Mouse (Mus musculus) T-cell, adult 2 months (primary cell): ENCODE data around the gene Cbx5.
A peak's percentile ranks its signal among the peaks of the same experiment; 100 is the strongest.
"Not testable (repeated sequence)": the region's sequence is repeated elsewhere in the genome, so short reads cannot be mapped to it uniquely, and the experiment has no call there.

Experiments
- DNase-seq: peaks from one replicate; pipeline ENCODE4 v3.0.0; 2022; ENCODE audit warnings: low spot score

The Cbx5 gene

GRCm38 (mm10) chr15:103239685-103240159 lies at the start of gene Cbx5:
Cbx5 (minus strand) TSS chr15:103239816.
- DNase-seq, result peak; percentile 98

DNA sequence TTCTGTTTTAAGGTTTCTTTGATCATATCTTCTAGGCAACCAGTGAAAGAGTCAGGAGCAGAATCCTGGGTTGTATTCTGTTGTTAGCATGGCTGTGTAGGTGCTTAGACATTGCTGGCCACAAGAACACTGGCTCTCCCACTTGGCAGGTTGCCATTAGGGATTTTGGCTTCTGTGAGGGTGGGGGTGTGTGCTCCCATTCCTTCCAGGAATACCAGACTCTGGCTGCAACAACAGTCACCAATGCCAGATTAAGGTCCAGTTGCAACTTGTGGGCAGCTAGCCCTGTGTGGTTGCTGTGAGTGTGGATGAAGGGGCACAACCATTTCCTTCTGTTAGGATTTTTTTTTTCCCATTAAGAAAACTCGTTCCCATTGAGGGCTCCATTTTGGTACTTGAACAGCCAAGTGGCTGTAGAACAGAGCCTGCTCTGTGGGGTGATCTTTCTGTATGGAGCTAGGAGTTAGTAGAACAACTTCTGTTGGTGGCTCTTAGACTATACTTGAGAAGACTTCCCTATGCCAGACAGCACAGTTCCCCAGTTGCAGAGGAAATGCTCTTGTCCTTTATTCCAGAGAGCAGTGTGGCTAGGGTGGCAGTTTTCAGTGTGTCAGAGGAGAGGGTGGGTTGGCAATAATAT lies 46.3 kb upstream of the Cbx5 start:
- DNase-seq, result no peak

DNA sequence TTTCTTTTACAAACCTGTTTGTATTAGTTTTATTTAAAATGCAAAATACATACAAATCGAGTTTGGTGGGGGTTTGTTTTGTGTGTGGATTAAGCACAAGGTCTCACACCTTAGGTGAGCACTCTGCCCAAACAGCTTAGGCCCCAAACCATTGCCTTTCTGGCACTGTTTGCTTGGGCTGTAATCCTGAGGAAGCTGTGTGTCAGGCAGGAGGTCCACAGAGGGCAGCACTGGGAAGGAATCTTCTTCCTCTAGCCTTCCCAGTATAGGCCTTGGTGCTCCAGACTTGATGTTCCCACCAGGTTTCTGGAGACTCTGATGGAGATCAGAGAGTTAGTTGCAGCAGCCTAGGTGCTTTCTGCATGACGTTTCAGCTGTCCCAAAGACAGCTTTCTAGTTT lies 45.0 kb upstream of the Cbx5 start:
- DNase-seq, result no peak

DNA sequence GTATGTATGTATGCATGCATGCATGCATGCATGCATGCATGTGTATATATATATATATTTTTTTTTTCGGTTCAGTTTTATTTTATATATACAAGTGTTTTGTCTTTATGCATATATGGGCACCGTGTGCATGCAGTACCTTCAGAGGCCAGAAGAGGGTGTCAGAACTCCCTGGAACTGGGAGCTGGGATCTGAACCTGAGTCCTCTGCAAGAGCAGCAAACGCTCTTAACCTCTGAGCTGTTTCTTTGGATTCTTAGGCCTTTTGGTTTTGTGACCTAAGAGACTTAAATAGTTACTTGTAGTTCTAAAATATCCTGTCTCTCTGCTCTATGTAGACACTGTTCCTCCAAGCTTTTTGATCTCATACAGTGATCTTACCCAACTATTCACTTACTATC lies 44.5 kb upstream of the Cbx5 start:
- DNase-seq, result peak; percentile 38

- DNase-seq, result no peak
Measured at GRCm38 (mm10) chr15:103281465-103282205, 42.0 kb upstream of the Cbx5 start.

DNA sequence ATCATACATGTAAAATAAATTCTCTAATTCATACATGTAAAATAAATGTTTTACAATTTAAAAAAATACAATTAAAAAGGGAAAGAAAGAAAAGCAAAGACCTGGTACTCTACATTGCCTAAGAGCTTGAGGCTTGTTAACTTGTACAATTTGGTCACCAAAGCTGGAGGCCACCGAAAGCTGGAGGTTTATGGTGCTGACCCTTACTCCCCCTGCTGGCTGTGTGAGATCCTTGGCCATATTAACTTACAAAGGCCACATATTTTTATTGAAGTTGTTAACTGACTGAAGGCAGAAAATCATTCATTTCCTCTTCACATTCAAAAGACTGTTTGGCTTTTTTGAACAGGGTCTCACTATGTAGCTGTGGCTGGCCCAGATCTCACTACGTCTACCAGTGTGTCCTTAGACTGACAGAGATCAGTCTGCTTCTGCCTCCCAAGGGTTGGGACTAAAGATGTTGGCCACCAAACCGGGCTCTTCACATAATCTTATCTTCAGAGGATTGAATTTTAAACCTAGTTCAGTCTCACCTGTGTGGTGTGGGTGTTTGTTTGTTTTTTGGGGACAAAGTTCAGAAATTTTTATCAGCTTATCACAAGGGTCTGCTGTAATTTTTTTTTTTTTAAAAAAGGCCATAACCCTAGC lies 41.3 kb upstream of the Cbx5 start:
- DNase-seq, result peak; percentile 14

DNA sequence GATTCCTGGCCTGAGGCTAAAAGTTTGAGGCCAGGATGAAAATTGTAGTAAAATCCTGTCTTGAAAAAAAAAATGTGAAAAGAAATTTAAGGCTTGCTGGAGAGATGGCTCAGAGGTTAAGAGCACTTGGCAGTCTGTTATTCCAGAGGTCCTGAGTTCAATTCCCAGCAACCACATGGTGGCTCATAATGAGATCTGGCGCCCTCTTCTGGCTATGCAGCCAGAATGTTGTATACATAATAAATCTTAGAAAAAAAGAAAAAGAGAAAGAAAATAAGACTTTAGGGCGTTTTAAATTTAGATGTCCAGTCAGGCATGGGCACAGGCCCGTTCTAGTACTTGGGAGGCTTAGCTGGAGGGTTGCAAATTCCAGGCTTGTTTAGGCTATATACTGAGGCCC lies 40.1 kb upstream of the Cbx5 start:
- DNase-seq, result peak; percentile 38

DNA sequence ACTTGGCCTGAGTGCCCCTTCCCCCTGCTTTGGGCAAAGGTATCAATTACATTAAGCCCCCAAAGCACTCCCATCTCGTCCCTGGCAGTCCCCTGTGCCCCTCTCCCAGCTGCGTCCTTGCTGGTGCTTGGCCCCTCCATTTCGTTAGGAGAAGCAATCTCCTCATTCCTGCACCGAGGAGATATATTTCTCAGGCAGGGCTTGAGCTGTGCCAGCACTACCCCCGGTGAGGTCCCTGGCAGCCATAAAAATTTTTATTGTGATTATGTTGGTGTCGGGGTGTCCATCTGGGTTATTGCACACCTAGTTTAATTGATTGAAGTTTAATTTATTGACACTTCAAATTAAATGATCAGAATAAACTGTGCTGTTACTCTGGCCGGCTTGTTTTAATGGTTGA lies 38.3 kb upstream of the Cbx5 start:
- DNase-seq, result no peak

DNA sequence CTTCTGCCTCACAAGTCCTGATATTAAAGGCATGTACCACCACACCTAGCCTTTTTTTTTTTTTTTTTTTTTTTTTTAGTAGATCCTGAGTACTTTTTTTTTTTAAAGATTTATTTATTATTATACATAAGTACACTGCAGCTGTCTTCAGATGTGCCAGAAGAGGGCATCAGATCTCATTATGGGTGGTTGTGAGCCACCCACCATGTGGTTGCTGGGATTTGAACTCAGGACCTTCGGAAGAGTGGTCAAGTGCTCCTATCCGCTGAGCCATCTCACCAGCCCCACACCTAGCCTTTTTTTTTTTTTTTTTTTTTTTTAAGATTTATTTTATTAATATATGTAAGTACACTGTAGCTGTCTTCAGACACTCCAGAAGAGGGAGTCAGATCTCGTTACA lies 36.3 kb upstream of the Cbx5 start:
- not testable (repeated sequence) for DNase-seq

DNA sequence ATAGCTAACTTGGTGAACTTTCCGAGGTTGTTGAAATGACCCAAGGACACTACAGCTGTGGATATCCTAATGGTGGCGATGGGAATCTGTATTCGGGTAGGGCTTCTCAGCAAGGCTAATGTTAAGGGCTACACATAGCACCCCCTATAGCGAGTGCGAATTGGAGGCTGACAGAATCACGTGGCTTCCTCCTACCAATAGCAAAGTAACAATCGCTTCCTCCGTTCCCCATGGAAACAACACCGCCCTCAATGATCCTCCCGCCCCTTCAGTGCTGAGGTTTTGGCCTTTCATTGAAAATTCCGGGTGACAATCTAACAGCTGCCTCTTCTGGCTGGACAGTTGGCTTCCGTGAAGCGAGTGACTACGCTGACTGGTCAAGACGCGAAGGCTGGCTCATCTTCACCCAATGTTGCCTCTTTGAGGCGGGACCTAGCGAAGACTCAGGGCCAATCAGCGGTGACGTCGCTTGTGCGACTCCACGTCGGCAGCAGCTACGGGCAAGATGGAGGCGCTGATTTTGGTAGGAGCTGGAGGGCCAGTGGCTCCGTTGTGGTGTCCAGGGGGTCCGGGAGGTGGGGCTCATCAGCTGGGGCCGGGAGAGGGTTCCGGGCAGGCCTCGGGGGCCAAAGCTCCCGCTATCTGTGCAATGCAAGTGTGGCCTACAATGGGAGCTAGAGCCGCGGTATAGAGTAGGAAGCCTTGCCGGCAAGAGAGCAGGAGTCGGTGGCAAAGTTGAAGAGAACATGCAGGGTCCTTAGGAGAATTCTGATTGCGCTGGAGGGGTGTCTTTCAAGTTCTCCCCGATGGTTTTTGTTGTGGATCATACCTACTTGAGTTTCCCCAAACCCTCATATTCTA lies 33.0 kb upstream of the Cbx5 start, which contains the start of gene Copz1:
Gene Copz1 (plus strand): TSS at position 296 of the 861 bp plus-strand sequence.
- DNase-seq, result peak; percentile 98

GRCm38 (mm10) chr15:103268903-103269302 lies 29.3 kb upstream of the Cbx5 start:
- DNase-seq, result peak; percentile 18

DNA sequence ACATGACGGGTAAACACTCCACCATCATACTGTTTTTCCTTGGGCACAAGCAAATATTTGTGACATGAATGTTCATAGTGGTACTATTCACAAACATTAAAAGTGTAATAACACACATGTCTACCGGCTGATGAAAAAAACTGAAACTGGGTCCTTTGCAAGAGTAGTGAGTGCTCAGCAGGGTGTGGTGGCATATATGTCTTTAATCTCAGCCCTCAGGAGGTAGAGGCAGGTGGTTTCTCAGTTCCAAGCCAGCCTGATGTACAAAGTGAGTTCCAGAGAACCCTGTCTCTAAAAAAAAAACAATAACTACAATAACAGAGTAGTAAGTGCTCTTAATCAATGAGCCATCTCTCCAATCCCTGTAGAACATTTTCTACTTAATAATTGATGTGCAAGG lies 25.2 kb upstream of the Cbx5 start:
- DNase-seq, result no peak

DNA sequence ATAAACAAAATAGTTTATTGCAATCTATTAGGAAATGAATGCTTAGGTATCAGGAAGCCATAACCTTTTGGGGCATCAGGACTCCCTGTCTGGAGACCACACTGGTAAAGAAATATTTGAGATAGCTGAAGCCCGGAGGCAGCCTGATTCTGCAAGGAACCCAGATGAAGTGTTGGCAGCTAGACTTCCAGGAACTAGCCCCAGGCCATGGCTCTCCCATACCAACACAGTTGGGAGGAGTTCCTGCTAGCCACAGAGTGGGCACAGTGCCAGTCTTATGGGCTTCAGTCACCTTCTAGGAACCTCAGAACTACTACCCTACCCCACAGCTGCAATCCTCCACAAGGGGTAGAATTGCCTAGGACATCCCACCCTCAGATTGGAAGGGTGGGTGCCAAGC lies 20.4 kb upstream of the Cbx5 start:
- DNase-seq, result no peak

GRCm38 (mm10) chr15:103259162-103259561 lies 19.5 kb upstream of the Cbx5 start:
- DNase-seq, result no peak

DNA sequence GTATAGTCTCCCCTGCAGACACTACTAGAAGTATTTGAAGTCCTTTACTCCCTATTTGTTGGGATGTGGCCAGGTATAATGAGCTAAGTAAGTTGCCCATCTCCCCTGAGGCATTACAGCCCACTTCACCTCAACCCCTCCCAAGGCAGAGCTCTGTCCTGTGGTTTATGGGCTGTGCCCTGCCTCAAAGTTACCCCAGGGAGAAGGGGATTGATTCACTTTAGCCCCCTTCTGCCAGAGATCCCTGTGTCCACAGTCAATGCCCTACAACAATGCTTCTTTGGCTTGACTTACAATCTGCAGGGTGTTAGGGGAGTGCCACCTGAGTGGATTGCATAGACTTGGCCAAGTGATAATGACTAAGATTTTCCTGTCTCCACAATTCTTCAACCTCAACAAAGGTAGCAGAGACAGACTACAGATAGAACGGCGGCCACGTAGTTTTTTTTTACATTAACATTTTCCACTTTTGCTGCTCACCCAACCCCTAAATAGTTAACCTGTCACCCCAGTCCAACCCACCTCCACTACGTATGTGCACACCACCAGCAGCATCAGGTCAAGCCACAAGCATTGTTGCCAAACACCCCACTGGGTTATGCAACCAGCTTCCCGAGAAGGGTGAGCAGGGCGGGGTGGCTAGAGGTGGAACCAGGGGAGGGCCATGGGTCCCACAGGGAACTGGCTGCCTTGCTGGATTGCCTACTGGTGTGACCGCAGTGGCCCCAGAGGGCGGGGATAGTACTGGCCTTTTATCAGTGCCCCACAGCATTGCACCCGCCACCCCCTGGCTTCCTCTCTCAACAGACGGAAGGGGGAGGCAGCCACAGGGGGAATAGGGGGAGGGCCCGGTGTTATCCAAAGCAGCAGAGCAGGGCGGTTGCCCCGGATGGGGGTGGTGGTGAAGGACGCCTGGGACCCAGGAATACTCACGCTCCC lies 18.4 kb upstream of the Cbx5 start, which contains the start of gene Nfe2:
Gene Nfe2 (minus strand): TSS at position 614 of the 939 bp plus-strand sequence.
- DNase-seq, result peak; percentile 69

DNA sequence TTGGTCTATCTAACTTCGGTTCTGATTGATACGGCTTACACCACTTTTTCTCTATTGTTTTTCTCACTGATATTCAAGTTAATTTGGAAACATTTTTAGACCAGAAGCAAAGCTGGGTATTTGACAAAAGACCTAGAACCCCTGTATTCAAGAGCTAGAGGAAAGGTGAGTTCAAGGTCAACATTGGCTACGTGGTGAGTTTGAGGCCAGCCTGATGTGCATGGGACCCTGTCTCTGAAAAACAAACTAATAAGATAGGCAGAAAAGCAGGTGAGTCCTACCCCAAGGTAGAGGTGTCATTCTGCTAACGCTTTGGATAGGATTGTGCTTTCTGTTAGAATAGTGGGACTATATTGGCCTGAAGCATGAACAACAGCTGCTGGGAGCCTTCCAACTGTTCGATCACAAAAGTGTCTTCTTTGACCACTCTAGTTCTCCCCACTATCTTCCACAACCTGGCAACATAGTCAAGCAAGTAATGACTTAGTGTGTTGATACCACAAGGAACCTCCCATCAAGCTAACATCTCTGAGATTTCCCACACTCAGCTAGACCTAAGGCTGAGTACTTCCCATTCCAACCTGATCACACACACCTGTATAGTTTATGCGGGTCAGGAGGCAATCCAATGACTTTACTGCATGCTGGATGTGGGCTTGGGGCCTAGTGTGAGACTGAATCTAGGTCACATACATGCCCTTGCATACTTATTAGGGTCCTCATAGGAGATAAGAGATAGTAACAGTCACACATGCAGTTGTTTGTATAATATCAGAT lies 16.8 kb upstream of the Cbx5 start:
- no peak for DNase-seq

DNA sequence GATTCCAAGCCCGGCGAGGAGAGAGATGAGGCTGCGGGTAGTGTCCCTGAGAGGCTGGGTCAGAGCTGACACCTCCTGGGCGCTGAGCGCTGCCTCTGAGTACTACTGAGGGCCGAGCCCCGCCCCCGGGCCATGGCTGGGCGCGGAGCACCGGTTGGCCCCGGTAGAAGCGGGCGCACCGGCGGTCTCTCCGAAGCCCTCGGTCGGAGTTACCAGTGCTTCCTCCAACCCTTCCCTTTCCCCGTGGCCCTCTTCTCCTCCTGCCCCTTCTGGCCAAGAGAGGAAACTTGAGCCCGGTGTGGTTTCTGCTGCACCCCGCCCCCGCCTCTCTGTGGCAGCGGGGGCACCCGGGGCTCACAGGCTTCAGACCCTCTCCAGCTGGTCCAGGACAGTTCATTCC lies 15.6 kb upstream of the Cbx5 start:
- DNase-seq, result peak; percentile 25

DNA sequence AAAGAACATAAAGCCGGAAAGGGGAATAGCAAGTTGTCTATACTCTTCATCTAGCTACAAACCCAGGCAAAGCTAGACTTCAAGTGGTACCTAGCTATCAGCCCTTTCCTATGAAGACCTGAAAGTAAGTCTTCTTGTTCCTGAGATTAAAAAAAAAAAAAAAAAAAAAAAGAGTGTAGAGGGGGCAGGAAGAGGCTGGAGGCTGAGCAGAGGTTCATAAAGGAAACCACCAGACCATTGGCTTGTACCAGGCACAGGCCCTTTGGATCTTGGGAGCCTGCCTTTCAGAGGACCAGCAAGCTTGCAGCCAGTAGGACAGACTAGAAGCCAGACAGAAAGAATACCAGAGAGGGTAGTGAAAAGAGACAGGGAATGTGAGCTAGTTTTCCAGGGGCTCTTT lies 13.7 kb upstream of the Cbx5 start:
- no peak for DNase-seq

DNA sequence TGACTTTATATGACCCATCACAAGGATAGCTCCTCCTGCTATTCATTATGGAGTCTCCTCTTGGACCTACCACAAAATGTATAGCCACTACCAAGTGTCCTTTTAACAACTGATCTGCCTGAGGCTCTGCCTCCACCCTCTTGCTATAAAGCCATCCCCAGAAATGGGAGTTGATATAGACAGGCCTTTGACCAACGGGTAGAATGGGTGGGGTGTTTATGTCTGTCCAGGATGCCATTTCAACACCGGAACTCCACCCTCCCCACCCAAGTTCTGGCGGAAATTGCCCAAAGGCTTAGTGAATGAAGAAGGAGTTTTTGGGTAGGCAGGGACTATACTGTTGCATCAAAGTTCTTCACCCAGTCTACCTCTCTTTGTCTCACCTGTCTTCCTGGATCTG lies 13.0 kb upstream of the Cbx5 start:
- DNase-seq, result no peak

GRCm38 (mm10) chr15:103251595-103251994 lies 12.0 kb upstream of the Cbx5 start:
- no peak for DNase-seq
